Mouse (Mus musculus): ENCODE data around the gene Gm17019.
"Not testable (repeated sequence)": the region's sequence is repeated elsewhere in the genome, so short reads cannot be mapped to it uniquely, and the experiment has no call there.

The Gm17019 gene

GRCm38 (mm10) chr5:14996670-14997249 is 36.0 kb downstream of the Gm17019 start:
- DNase-seq (ENCODE audit: low spot score), result not testable (repeated sequence)

- DNase-seq (ENCODE audit: low spot score), result not testable (repeated sequence)
Observed at GRCm38 (mm10) chr5:14994124-14994523, 38.7 kb downstream of the Gm17019 start.

- not testable (repeated sequence) for DNase-seq (ENCODE audit: low spot score)
Observed at GRCm38 (mm10) chr5:14990375-14991158, 42.2 kb downstream of the Gm17019 start.

- not testable (repeated sequence) for DNase-seq (ENCODE audit: low spot score)
Observed at GRCm38 (mm10) chr5:14986649-14987387, 46.0 kb downstream of the Gm17019 start.

Data from yolk sac, embryonic 10.5 days (tissue).